Mouse (Mus musculus): ENCODE data around the gene Lypd5.

DNA sequence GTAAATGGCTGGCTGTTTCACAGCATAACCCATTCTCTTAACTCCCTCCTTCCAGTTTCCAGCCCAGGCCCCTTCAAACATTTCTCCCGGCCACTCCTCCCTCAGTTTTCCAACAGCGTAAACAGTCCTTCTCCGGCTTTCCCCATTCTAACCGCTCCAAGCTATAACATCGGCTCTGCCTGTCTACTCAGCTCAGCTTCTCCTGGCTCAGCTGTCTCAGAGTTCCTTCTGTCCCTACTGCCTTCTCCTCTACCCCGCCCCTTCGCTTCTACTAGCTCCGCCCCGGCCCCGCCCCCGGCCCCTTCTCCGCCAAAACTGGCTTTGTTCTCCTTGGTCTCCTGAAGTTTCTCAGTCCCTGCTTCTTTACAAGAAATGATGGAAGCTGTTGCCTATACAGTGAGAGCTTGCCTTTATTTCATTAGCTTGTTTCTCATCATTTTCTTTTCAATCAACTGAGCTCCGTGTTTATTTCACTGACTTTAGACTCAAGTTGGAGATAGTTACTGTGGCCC, 48.2 kb upstream of the Lypd5 start, which contains the start of gene Zfp61:
- no peak for TF ChIP-seq CTCF (IDR thresholded peaks at IDR 0.05; ENCODE audit: low read depth)
- TF ChIP-seq EP300 (optimal IDR thresholded peaks at IDR 0.05) = no peak

All from stomach, postnatal 0 days (tissue).